Mouse (Mus musculus) brain, embryonic 14.5 days (tissue): ENCODE results near the gene Ikbkg.

Source experiments
- CTCF ChIP-seq: fragments of 200-500 bp; IDR thresholded peaks from 2 replicates; pipeline ENCODE4 v1.5.1; 2012; ENCODE audit warnings: inconsistent platforms, mild to moderate bottlenecking, moderate library complexity, borderline replicate concordance; ENCODE audit not compliant: insufficient read depth, insufficient read length; ENCODE audit errors: extremely low read depth
- POLR2A ChIP-seq: fragments of 200-500 bp; IDR thresholded peaks from 2 replicates; pipeline ENCODE4 v1.6.1; 2012; ENCODE audit warnings: mild to moderate bottlenecking, inconsistent platforms, borderline replicate concordance; ENCODE audit not compliant: poor library complexity, insufficient read depth, insufficient read length, severe bottlenecking; ENCODE audit errors: extremely low read depth

- TF ChIP-seq CTCF: no peak
- no peak for TF ChIP-seq POLR2A
Measured at GRCm38 (mm10) chrX:74408340-74408739, 15.2 kb downstream of the Ikbkg start.
